45 mouse cellular contexts compared by ENCODE assay signal in genomic region chr1:131569721-131570120, GRCm38 (mm10). TPM values are rescaled to one million over a fixed set of nuclear protein-coding genes. Genes with fewer than 3 reads are reported as not detected.
"Had no signal": no experiment of that assay in that cellular context is flagged by ENCODE, and none has a peak within 500 bp of the region (broad histone marks: within the 10 kb centered on the region; RNA-seq: fewer than 3 reads in every experiment).

No protein-coding gene starts in this region.

- H3K4me1 ChIP-seq: limb, embryonic 10.5 days; limb, embryonic 12.5 days; limb, embryonic 13.5 days; limb, embryonic 15.5 days; liver, embryonic 12.5 days; liver, embryonic 13.5 days; liver, embryonic 15.5 days; lung, embryonic 15.5 days; megakaryocyte, embryonic 14.5 days; midbrain, embryonic 12.5 days; midbrain, embryonic 13.5 days; midbrain, embryonic 15.5 days had no signal

- H3K4me3 ChIP-seq: left cerebral cortex, adult 2 months; limb, embryonic 10.5 days; limb, embryonic 12.5 days; limb, embryonic 13.5 days; limb, embryonic 15.5 days; liver, embryonic 12.5 days; liver, embryonic 13.5 days; liver, embryonic 15.5 days; lung, embryonic 15.5 days; megakaryocyte, embryonic 14.5 days; midbrain, embryonic 12.5 days; midbrain, embryonic 13.5 days; midbrain, embryonic 15.5 days; myocyte had no signal

- H3K9me3 ChIP-seq: limb, embryonic 10.5 days; limb, embryonic 12.5 days; limb, embryonic 13.5 days; limb, embryonic 15.5 days; liver, embryonic 12.5 days; liver, embryonic 13.5 days; liver, embryonic 15.5 days; lung, embryonic 15.5 days; megakaryocyte, embryonic 14.5 days; midbrain, embryonic 12.5 days; midbrain, embryonic 13.5 days; midbrain, embryonic 15.5 days had no signal

- DNase-seq: left cerebral cortex, postnatal 4 days; liver; liver, embryonic 13.5 days; lung, adult 18-20 months; lung, adult 2 months; lung, embryonic 14.5 days; lung, postnatal 10 days; lung, postnatal 14 days; lung, postnatal 36 days; lung, postnatal 4 days; midbrain, embryonic 14.5 days had no signal

- ATAC-seq: lung, postnatal 0 days; midbrain, embryonic 13.5 days; midbrain, embryonic 15.5 days; midbrain, embryonic 16.5 days had no signal

- H3K27me3 ChIP-seq: limb, embryonic 12.5 days; limb, embryonic 13.5 days; limb, embryonic 15.5 days; liver, embryonic 12.5 days; liver, embryonic 13.5 days; liver, embryonic 15.5 days; lung, embryonic 15.5 days; midbrain, embryonic 12.5 days; midbrain, embryonic 13.5 days; midbrain, embryonic 15.5 days had no signal

- H3K9ac ChIP-seq: limb, embryonic 12.5 days; limb, embryonic 13.5 days; limb, embryonic 15.5 days; liver, embryonic 12.5 days; liver, embryonic 13.5 days; liver, embryonic 14.5 days; liver, embryonic 15.5 days; liver, postnatal 0 days; lung, embryonic 14.5 days; lung, embryonic 15.5 days; midbrain, embryonic 12.5 days; midbrain, embryonic 13.5 days; midbrain, embryonic 15.5 days had no signal

- H3K27ac ChIP-seq: left cerebral cortex, adult 2 months; limb, embryonic 10.5 days; limb, embryonic 12.5 days; limb, embryonic 13.5 days; limb, embryonic 15.5 days; liver, embryonic 12.5 days; liver, embryonic 13.5 days; liver, embryonic 14.5 days; liver, embryonic 15.5 days; lung, embryonic 15.5 days; macrophage; midbrain, embryonic 12.5 days; midbrain, embryonic 13.5 days; midbrain, embryonic 15.5 days had no signal

- H3K36me3 ChIP-seq: limb, embryonic 10.5 days; limb, embryonic 12.5 days; limb, embryonic 13.5 days; limb, embryonic 15.5 days; liver, embryonic 12.5 days; liver, embryonic 13.5 days; liver, embryonic 15.5 days; lung, embryonic 15.5 days; midbrain, embryonic 12.5 days; midbrain, embryonic 13.5 days; midbrain, embryonic 15.5 days had no signal

RNA-seq across cellular contexts. Expression of gene Avpr1b, which starts 29.3 kb away (rescaled TPM):
- total RNA-seq: left cerebral cortex, adult 2 months; left cerebral cortex, adult 8-10 months; left cerebral cortex, postnatal 14 days; left cerebral cortex, postnatal 25 days; left cerebral cortex, postnatal 36 days; left cerebral cortex, postnatal 4 days; liver, adult 2 months; megakaryocyte progenitor cell, adult 5-6 weeks; megakaryocyte, adult 5-6 weeks; megakaryocyte-erythroid progenitor cell, adult 5-6 weeks; midbrain, postnatal 0 days; monocyte, adult 5-6 weeks had no signal
- polyA plus RNA-seq: limb, embryonic 10.5 days; limb, embryonic 11.5 days; limb, embryonic 12.5 days; limb, embryonic 13.5 days; limb, embryonic 14.5 days; limb, embryonic 15.5 days; liver, adult 2 months; liver, embryonic 11.5 days; liver, embryonic 12.5 days; liver, embryonic 13.5 days; liver, embryonic 14.5 days; liver, embryonic 15.5 days; liver, embryonic 16.5 days; liver, postnatal 0 days; lung, adult 2 months; lung, embryonic 14.5 days; lung, embryonic 15.5 days; lung, embryonic 16.5 days; lung, postnatal 0 days; macrophage; midbrain, embryonic 11.5 days; midbrain, embryonic 12.5 days; midbrain, embryonic 13.5 days; midbrain, embryonic 14.5 days; midbrain, embryonic 15.5 days; midbrain, embryonic 16.5 days; midbrain, postnatal 0 days; myocyte had no signal
